Mouse (Mus musculus) embryo, embryonic 11 days (tissue): Measurements from ENCODE around the gene Clec14a.
"Not testable (repeated sequence)": the region's sequence is repeated elsewhere in the genome, so short reads cannot be mapped to it uniquely, and the experiment has no call there.

Source experiments
- DNase-seq: peaks from one replicate; pipeline ENCODE4 v3.0.0-alpha.2; 2015

The Clec14a gene

DNA sequence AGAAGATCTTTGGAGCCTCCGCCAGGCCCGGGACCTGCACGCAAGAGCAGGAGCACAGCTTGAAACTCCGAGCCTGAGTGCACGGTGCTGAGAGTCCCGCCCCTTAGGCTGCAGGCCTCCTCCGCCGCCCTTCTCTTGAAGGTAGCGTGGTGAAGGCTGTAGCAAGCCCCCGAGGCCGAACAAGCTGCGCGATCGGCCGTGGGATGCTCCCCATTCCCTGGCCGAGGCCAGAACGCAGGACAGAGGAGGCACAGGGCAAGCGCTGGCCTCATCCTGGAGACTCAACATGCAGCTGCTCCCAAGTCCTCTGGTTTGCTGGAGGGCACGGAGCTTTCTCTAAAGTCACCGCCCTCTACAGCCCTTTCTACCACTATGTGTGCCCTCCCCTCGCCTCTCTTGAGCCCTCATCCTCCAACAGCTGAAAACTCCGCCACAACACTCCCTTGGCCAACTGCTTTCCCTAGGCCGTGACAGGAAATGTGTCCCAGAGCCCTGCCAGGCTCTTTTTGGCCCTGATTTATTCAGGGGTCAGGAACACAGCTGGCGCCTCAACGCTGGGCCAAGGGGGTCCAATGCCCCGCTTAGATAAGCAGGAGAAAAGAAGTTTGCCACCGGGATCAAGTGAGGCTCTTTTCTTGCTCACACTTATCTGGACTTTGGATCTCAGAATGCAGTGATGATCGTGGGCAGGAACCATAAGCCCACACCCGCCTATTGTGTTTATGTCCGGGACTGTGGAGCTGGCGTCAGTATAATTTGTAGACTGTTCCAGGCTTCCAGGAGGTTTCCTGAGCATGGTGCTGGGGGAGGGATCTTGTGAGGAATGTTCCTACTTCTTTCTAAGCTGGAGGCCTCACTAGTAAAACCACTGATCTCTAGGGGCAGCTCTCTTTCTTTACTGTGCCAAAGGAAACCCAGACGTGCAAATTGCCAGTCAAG is at the start of gene Clec14a:
Gene Clec14a (minus strand): TSS at position 728 of the 939 bp plus-strand sequence.
- peak; percentile 77 for DNase-seq

GRCm38 (mm10) chr12:58307835-58308234 is 38.7 kb upstream of the Clec14a start:
- no peak for DNase-seq

GRCm38 (mm10) chr12:58306402-58306801 is 37.3 kb upstream of the Clec14a start:
- DNase-seq, result not testable (repeated sequence)

GRCm38 (mm10) chr12:58305567-58305966 is 36.5 kb upstream of the Clec14a start:
- DNase-seq, result no peak

DNA sequence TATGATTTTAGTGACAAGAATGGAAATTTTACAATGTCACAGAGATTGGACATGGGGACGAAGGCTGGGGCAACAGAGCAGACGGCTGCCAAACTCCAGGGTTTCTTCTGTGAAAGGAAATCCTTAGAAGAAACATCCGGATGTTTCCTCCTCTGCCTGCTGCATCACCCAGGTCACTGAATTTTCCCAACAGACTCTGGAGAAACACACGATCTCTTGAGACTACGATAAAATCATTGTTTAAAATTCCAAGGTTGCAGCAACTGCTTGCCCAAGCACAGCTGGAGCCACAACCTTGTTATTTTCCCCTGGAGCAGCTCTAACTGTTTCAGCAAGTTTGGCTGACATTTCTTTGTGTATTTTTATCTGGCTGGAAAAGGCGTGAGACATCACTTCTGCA is 27.9 kb upstream of the Clec14a start:
- peak; percentile 0 for DNase-seq

GRCm38 (mm10) chr12:58285912-58286311 is 16.8 kb upstream of the Clec14a start:
- no peak for DNase-seq

GRCm38 (mm10) chr12:58270520-58270919 is 1.4 kb upstream of the Clec14a start:
- no peak for DNase-seq

- no peak for DNase-seq
Observed at GRCm38 (mm10) chr12:58269505-58269904, 415 bp upstream of the Clec14a start.

GRCm38 (mm10) chr12:58268186-58268562 is 916 bp downstream of the Clec14a start:
- no peak for DNase-seq

- DNase-seq, result no peak
Observed at GRCm38 (mm10) chr12:58267779-58268178, 1.3 kb downstream of the Clec14a start.

- no peak for DNase-seq
Observed at GRCm38 (mm10) chr12:58251901-58252300, 17.2 kb downstream of the Clec14a start.

DNA sequence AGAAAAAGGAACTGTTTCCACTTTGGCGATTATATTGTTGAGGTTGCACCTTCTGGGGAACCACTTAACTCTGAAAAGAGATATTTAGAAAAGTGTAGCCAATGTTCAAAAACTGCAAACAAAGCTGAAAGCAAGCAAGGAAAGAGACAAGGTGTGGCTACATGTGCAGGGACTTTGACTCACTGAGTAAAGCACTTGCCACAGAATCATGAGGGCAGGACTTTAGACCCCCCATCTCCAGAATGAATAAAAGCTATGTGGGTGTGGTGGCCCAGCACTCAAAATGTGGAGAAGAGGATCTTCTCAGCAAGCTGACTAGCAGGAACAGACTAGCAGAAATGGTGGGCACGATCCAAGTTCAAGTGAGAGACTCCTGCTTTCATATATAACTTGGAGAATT is 36.6 kb downstream of the Clec14a start:
- no peak for DNase-seq

DNA sequence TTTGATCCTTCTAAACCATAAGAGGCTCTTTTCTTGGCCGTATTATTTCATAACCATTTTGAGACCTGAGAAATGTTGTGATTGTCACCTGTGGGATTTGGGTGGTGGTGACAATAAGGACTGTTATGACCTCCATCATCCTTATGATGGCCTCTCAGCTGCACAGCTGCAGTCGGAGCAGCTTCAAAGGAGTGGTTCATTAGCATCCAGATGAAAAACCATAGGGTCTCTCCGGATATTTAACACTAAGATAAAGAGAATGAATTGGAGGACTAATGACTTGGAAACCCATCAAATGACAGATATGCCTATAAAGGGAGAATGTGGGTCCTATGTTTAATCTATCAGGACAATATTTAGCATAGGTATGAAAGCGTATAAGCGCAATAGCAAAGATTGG is 43.4 kb downstream of the Clec14a start:
- DNase-seq, result no peak

DNA sequence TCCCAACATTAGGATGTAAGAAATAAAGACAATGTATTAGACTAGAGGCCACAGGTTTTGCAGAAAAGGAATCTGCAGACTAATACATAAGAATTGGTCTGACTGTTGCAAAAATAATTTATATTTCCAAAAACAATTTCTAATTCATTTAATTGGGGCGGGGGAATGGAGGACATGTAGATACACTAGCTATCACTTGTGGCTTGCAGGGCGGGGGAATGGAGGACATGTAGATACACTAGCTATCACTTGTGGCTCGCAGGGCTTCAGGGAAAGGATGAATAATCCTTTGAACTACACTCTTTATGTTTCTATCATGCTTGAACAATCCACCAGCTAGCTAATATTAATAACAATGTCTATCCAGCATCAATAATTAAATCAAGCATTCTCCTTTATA is 50.0 kb downstream of the Clec14a start:
- no peak for DNase-seq

DNA sequence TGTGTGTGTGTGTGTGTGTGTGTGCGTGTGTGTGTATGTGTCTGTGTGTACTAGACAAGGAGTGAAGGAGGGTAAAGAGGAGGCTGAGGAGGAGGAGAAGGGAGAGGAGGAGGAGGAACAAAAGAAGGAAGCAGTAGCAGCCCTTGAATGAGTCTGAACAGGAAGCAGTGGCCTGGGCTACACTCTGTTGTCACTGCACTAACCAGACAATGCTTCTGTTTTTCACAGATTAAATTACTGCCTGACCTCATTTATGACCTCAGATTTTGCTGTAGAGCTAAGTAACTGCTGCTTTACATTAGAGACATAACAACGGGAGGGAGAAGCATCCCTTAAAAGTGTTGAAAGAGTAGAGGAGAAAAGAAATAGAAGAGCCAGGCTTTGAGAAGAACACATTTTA is 52.9 kb downstream of the Clec14a start:
- DNase-seq, result peak; percentile 22
